Mouse (Mus musculus) lung, adult 2 months (tissue): ENCODE results near the gene Id1. TPM values are rescaled to one million over a fixed set of nuclear protein-coding genes. Genes with fewer than 3 reads are reported as not detected.

ENCODE experiments used
- DNase-seq: peaks from one replicate; pipeline ENCODE4 v3.0.0; 2022
- H3K4me1 ChIP-seq: fragments of 200-500 bp; 2 replicates; pipeline ENCODE4 v1.6.1; 2011; ENCODE audit warnings: low read length; ENCODE audit not compliant: control insufficient read depth, insufficient read depth
- H3K4me3 ChIP-seq: fragments of 200-500 bp; replicated peaks from 2 replicates; pipeline ENCODE3; 2011; ENCODE audit warnings: low read depth, mild to moderate bottlenecking, control low read depth, low read length; ENCODE audit errors: extremely low read depth
- CTCF ChIP-seq: fragments of 200-500 bp; IDR thresholded peaks from 2 replicates; pipeline ENCODE4 v1.5.1; 2011; ENCODE audit warnings: mild to moderate bottlenecking, low read length, control low read depth; ENCODE audit not compliant: insufficient read depth
- POLR2A ChIP-seq: fragments of 200-500 bp; IDR thresholded peaks from 2 replicates; pipeline ENCODE4 v1.6.1; 2011; ENCODE audit warnings: low read depth, mild to moderate bottlenecking, control low read depth, low read length, borderline replicate concordance; ENCODE audit errors: extremely low read depth
- WGBS: fragments of 180-500 bp; shearing (Covaris S2); methylation state at CpG from one replicate; pipeline ENCODE4 v1.1.7; 2018; 5-methylcytosine and 5-hydroxymethylcytosine counted together
- polyA plus RNA-seq: library from polyadenylated mRNA; depleted of rRNA; stranded (reverse); fragments of >200 nt; gene quantifications from 2 replicates; pipeline ENCODE4 v1.2.3, GENCODE M21; 2012; rRNA removed

The Id1 gene
- polyA plus RNA-seq, 1 experiment, result 323 TPM

DNA sequence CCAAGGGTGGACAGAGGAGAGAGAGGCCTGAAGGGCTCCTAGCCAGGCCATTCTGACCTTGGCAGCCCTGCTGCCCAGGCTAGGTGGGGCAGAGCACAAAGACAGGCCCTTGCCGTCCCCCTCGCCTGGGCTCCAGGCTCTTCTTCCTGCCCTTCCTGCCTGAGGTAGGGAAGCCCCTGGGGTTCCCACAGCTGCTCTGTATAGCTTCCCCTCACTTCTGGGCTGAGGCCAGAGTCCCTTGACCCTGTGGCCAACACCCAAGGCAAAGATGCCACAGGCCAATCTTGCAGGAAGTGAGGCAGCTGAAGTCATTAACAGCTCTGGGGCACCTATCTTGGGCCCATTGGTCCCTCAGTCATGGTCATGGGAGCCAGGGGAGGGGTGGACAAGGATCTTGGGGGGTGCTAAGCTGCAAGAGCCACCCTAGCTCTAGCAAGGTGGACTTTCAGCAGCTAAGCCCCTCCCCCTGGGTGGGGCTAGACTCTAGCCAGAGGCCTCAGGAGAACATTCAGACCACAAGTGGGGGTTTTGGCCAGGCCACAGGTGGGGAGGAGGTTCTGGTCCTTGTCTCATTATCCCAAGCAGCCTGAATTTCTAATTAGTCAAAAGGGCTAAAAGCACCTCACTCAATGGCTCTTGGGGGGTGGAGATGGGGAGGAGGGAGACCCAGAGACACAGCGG lies 45.1 kb downstream of the Id1 start:
- no peak for TF ChIP-seq POLR2A
- no peak for TF ChIP-seq CTCF
- Histone ChIP-seq H3K4me3 (no peak overlapping the region), H3K4me1 (peaks cover 32% of the 10 kb centered on the region)
- no peak for DNase-seq
- WGBS, result 70% methylated on average over 3 of the region's 3 CpGs

DNA sequence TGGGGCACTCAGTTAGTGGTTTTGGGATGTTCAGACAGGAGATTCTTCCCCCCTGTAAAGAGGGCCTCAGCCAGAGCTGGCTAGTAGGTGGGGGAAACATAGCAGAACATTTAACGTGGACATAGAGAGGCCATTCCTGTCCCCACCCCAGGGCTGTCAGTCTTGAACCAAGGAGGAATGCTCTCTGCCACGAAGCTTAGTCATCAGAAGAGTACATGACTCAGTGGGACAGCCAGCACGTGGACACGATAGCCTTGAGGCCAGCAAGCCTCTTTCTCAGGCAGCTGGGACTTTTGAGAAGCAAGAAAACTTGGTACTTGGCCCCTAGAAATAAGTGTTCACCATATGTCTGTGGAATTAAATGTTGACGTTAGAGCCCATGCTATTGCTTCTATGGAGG lies 46.6 kb downstream of the Id1 start:
- peaks cover 35% of the 10 kb centered on the region for H3K4me1 ChIP-seq
- TF ChIP-seq POLR2A (no peak), CTCF (no peak)
- 63% methylated on average over 5 of the region's 5 CpGs for WGBS

DNA sequence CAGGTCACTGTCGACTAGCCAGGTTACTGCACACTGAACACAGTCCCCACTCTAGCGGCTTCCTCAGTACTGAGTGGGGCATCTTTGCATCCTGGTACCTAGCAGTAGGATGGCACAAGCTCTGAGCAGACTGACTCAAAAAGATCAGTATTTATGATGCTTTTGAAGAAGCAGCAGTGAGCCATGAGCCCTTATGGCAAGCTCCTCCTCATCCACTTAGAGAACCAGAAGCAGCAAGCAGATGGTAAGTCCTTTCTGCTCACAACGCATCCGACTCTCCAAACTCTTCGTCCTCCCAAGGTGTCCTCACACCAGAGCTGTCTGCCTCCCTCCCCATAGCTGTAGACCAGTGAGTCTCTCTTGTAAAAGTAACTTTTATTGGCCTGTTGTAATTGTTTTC lies 47.2 kb downstream of the Id1 start:
- TF ChIP-seq CTCF (no peak), POLR2A (no peak)
- no peak overlapping the region for H3K4me3 ChIP-seq
- H3K4me1 ChIP-seq, result peaks cover 39% of the 10 kb centered on the region
- DNase-seq, result no peak
- 95% methylated on average over 5 of the region's 5 CpGs for WGBS

More for the DNA sequence above, 46.6 kb downstream of the Id1 start:
- H3K4me3 ChIP-seq, result no peak overlapping the region
- no peak for DNase-seq

DNA sequence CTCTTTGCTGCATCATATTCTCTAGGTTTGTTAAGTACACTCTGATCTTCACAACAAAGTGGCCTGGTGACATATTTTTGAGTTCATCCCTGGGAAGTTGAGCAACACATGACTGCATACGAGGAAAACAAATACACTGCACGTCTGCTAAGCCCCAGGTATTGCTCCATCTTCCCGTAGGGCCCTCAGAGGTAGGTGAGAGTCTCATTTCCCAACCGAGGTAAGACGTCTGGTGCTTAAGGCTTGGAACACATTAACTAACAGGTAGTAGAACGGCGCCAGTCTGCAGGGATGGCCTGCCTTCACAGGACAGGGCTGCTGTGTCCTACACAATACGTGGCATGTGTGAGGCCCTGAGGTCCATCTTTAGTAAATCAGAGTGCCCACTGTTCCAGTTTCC lies 48.6 kb downstream of the Id1 start:
- DNase-seq, result no peak
- Histone ChIP-seq H3K4me3 (no peak overlapping the region), H3K4me1 (peaks cover 53% of the 10 kb centered on the region)
- TF ChIP-seq POLR2A (peak; percentile 51; the same call in 1 of the 2 replicates), CTCF (no peak)
- 57% methylated on average over 8 of the region's 8 CpGs for WGBS

DNA sequence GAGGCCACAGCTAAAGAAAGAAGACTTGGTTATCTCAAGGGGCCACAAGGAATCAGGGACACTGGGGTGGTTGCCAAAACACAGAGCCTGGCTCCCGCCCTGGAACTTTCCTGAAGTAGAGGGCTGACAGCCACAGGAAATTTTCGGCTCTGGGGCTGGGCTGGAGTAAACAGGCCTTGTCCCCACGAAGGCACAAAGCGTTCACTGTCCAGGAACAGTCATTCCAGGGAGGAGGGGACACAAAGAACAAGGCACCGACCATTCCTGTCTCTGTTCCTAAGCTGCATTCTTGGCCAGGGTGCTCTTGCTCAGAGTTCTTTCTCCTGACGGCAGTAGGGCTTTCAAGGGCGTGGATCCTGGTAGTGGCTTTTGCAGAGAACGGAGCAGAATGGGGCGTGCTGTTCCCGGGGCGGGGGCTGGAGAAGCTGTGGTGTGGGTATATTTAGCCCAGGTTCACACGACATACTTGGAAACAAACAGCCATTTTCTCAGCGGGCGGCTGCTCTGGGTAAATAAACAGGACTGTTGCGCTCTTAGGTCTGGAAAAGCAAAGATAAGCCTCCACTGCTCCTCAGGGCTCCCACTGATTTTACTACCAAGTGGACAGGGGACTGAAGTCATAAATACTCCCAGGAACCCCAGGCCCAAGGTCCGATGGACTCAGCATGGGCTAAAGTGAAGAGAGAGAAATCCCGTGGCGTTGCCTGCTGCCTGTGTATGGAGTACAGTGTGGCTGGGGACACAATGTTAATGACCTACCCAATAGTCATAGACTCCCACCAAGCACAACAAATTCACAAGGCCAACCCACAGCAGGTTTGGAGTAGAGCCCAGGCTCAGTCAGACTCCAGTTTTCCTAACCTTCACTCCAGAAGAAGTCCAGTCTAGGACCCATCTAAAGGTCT lies 49.6 kb downstream of the Id1 start:
- peak; percentile 78 for DNase-seq
- 17% methylated on average over 18 of the region's 18 CpGs for WGBS
- TF ChIP-seq CTCF, result no peak
- peak; percentile 75; the same call in 1 of the 2 replicates for TF ChIP-seq POLR2A
- peak overlapping the region; percentile 1 for H3K4me3 ChIP-seq
- peaks cover 63% of the 10 kb centered on the region for H3K4me1 ChIP-seq

Other genes starting within 250 kb of the Id1 start
- gene Defb22, start 246.1 kb upstream of the Id1 start, polyA plus RNA-seq, result not detected in 2 replicates
- not detected in 2 replicates for gene Defb26, start 224.6 kb upstream of the Id1 start, polyA plus RNA-seq
- gene Defb28, start 218.0 kb upstream of the Id1 start, polyA plus RNA-seq, result not detected in 2 replicates
- not detected in 2 replicates for gene Defb29, start 196.2 kb upstream of the Id1 start, polyA plus RNA-seq
- not detected in 2 replicates for gene Gm17416, start 166.9 kb upstream of the Id1 start, polyA plus RNA-seq
- not detected in 2 replicates for gene Defb21, start 163.5 kb upstream of the Id1 start, polyA plus RNA-seq
- not detected in 2 replicates for gene Defb19, start 155.9 kb upstream of the Id1 start, polyA plus RNA-seq
- not detected in 2 replicates for gene Defb45, start 136.9 kb upstream of the Id1 start, polyA plus RNA-seq
- gene Defb36, start 131.9 kb upstream of the Id1 start, polyA plus RNA-seq, result not detected in 2 replicates
- gene Defb25, start 113.2 kb upstream of the Id1 start, polyA plus RNA-seq, result 1.1 TPM in 1 of 2 replicates, not detected in the other
- 12.4 and 16.2 TPM in 2 replicates for gene Rem1, start 109.3 kb upstream of the Id1 start, polyA plus RNA-seq
- 125 and 149 TPM in 2 replicates for gene H13, start 66.8 kb upstream of the Id1 start, polyA plus RNA-seq
- 2.9 and 3.8 TPM in 2 replicates for gene Mcts2, start 49.2 kb upstream of the Id1 start, polyA plus RNA-seq
- gene Cox4i2, start 17.9 kb downstream of the Id1 start, polyA plus RNA-seq, result 84.7 and 90.1 TPM in 2 replicates
- gene Bcl2l1, start 95.5 kb downstream of the Id1 start, polyA plus RNA-seq, result 113 and 118 TPM in 2 replicates
- gene Tpx2, start 111.7 kb downstream of the Id1 start, polyA plus RNA-seq, result 0.63 and 0.77 TPM in 2 replicates
- gene Mylk2, start 175.1 kb downstream of the Id1 start, polyA plus RNA-seq, result 0.29 and 3.9 TPM in 2 replicates
- gene Foxs1, start 197.0 kb downstream of the Id1 start, polyA plus RNA-seq, result 11.1 and 12.9 TPM in 2 replicates
- 0.37 and 0.60 TPM in 2 replicates for gene Dusp15, start 215.4 kb downstream of the Id1 start, polyA plus RNA-seq
- gene Ttll9, start 226.2 kb downstream of the Id1 start, polyA plus RNA-seq, result 3.4 and 3.8 TPM in 2 replicates